Mouse (Mus musculus): Measurements from ENCODE around the gene Ppp1r15b. TPM values are rescaled to one million over a fixed set of nuclear protein-coding genes. Genes with fewer than 3 reads are reported as not detected.

Ppp1r15b gene
- total RNA-seq, 2 experiments from 2014 or later = 28.6 to 36.3 TPM

Other genes starting within 250 kb of the Ppp1r15b start
- gene Mdm4, start 100.6 kb upstream of the Ppp1r15b start, total RNA-seq (2021) = 10 to 100 TPM; 35.8 to 48.4 TPM
- gene Pik3c2b, start 85.5 kb upstream of the Ppp1r15b start, total RNA-seq (2021) = 10 to 100 TPM; 29.9 to 38.2 TPM
- 10 to 100 TPM; 17.2 to 23.3 TPM for gene Plekha6, start 33.1 kb downstream of the Ppp1r15b start, total RNA-seq (2021)
- gene Golt1a, start 178.7 kb downstream of the Ppp1r15b start, total RNA-seq (2021) = not detected
- gene Kiss1, start 190.7 kb downstream of the Ppp1r15b start, total RNA-seq (2021) = not detected
- not detected for gene Ren1, start 219.4 kb downstream of the Ppp1r15b start, total RNA-seq (2021)
- under 1 TPM; 0.19 to 0.47 TPM for gene Etnk2, start 232.4 kb downstream of the Ppp1r15b start, total RNA-seq (2021)